Mouse (Mus musculus): ENCODE results near the gene Satb2.

The Satb2 gene

GRCm38 (mm10) chr1:56753283-56753682, 225.2 kb downstream of the Satb2 start:
- no peak for TF ChIP-seq GATA4 (IDR thresholded peaks at IDR 0.05; ENCODE audit: insufficient replicate concordance, low read length)

- TF ChIP-seq GATA4 (IDR thresholded peaks at IDR 0.05; ENCODE audit: insufficient replicate concordance, low read length): no peak
These were observed 227.8 kb downstream of the Satb2 start for GRCm38 (mm10) chr1:56750693-56751092.

GRCm38 (mm10) chr1:56749629-56750311, 228.7 kb downstream of the Satb2 start:
- TF ChIP-seq GATA4 (IDR thresholded peaks at IDR 0.05; ENCODE audit: insufficient replicate concordance, low read length): no peak

- no peak for TF ChIP-seq GATA4 (IDR thresholded peaks at IDR 0.05; ENCODE audit: insufficient replicate concordance, low read length)
These were observed 229.5 kb downstream of the Satb2 start for GRCm38 (mm10) chr1:56748876-56749493.
